Mouse (Mus musculus) MEL (cell line): ENCODE results near the gene Prkaa1. TPM values are rescaled to one million over a fixed set of nuclear protein-coding genes. Genes with fewer than 3 reads are reported as not detected.
A peak's percentile ranks its signal among the peaks of the same experiment; 100 is the strongest.

ENCODE experiments used
- DNase-seq: peaks from one replicate; pipeline ENCODE4 v3.0.0; 2011; ENCODE audit warnings: low read depth, low spot score
- H3K27ac ChIP-seq: 2 replicates; pipeline ENCODE4 v1.5.1; 2012; ENCODE audit warnings: low read depth, mild to moderate bottlenecking, control low read depth, low read length, moderate library complexity; ENCODE audit not compliant: control insufficient read depth
- H3K27me3 ChIP-seq, 2 experiments: fragments of 150-350 bp in 1 of 2; sonication (generic) in 1 of 2; 2 replicates each; pipeline ENCODE4 v1.6.1; 2012; ENCODE audit warnings: low read length in 2 of 2, mild to moderate bottlenecking in 2 of 2, improper control_type of control experiment in 1 of 2, moderate library complexity in 1 of 2; ENCODE audit not compliant: insufficient read depth in 2 of 2, control insufficient read depth in 1 of 2
- H3K36me3 ChIP-seq, 2 experiments: 2 replicates each; pipeline ENCODE4 v1.6.1; 2012 to 2014; ENCODE audit warnings: low read length in 2 of 2, improper control_type of control experiment in 1 of 2, inconsistent platforms in 1 of 2, mild to moderate bottlenecking in 1 of 2; ENCODE audit not compliant: insufficient read depth in 2 of 2, control insufficient read depth in 1 of 2
- H3K4me1 ChIP-seq, 2 experiments: fragments of 150-350 bp in 1 of 2; sonication (generic) in 1 of 2; 2 replicates each; pipeline ENCODE4 v1.6.1; 2012; ENCODE audit warnings: low read length in 2 of 2, improper control_type of control experiment in 1 of 2, mild to moderate bottlenecking in 1 of 2; ENCODE audit not compliant: insufficient read depth in 2 of 2, control insufficient read depth in 1 of 2
- H3K4me3 ChIP-seq, 2 experiments: fragments of 150-350 bp in 1 of 2; sonication (generic) in 1 of 2; 2 replicates each; pipeline ENCODE4 v1.5.1; 2012; ENCODE audit warnings: low read depth in 2 of 2, low read length in 2 of 2, mild to moderate bottlenecking in 2 of 2, moderate library complexity in 2 of 2, control low read depth in 1 of 2, improper control_type of control experiment in 1 of 2; ENCODE audit not compliant: control insufficient read depth in 1 of 2, insufficient read depth in 1 of 2
- H3K79me2 ChIP-seq: 2 replicates; pipeline ENCODE4 v1.6.1; 2012; ENCODE audit warnings: mild to moderate bottlenecking, low read length, moderate library complexity; ENCODE audit not compliant: control insufficient read depth, poor library complexity, insufficient read depth
- H3K9ac ChIP-seq: 2 replicates; pipeline ENCODE4 v1.6.1; 2012; ENCODE audit warnings: low read depth, mild to moderate bottlenecking, control low read depth, low read length, moderate library complexity; ENCODE audit not compliant: control insufficient read depth, poor library complexity, severe bottlenecking
- H3K9me3 ChIP-seq: fragments of 150-350 bp; sonication (generic); replicated peaks from 2 replicates; pipeline ENCODE4 v1.6.1; 2012; ENCODE audit warnings: mild to moderate bottlenecking, low read length, improper control_type of control experiment, moderate library complexity; ENCODE audit not compliant: insufficient read depth
- CHD1 ChIP-seq: IDR thresholded peaks from 2 replicates; pipeline ENCODE4 v1.6.1; 2012; ENCODE audit warnings: low read depth, mild to moderate bottlenecking, inconsistent platforms, low read length, improper control_type of control experiment
- CHD2 ChIP-seq: IDR thresholded peaks from 2 replicates; pipeline ENCODE4 v1.6.1; 2011; ENCODE audit warnings: low read length, improper control_type of control experiment
- CTCF ChIP-seq, 3 experiments: IDR thresholded peaks in 2 of 3; conservative IDR thresholded peaks in 1 of 3; 2 replicates each; pipeline ENCODE4 v1.5.1; 2011 to 2012; ENCODE audit warnings: low read length in 3 of 3, low read depth in 2 of 3, mild to moderate bottlenecking in 2 of 3, improper control_type of control experiment in 1 of 3, inconsistent platforms in 1 of 3, mixed read lengths in 1 of 3, moderate library complexity in 1 of 3; ENCODE audit not compliant: control insufficient read depth in 1 of 3, insufficient read depth in 1 of 3, poor library complexity in 1 of 3, severe bottlenecking in 1 of 3
- ETS1 ChIP-seq: IDR thresholded peaks from 2 replicates; pipeline ENCODE4 v1.6.1; 2012; ENCODE audit warnings: low read depth, mild to moderate bottlenecking, inconsistent platforms, low read length, improper control_type of control experiment, moderate library complexity
- GABPA ChIP-seq: IDR thresholded peaks from 2 replicates; pipeline ENCODE4 v1.6.1; 2012; ENCODE audit warnings: low read depth, mild to moderate bottlenecking, inconsistent platforms, low read length, improper control_type of control experiment, moderate library complexity
- JUND ChIP-seq: IDR thresholded peaks from 2 replicates; pipeline ENCODE4 v1.6.1; 2011; ENCODE audit warnings: low read depth, mild to moderate bottlenecking, improper control_type of control experiment, low read length
- MAX ChIP-seq: IDR thresholded peaks from 2 replicates; pipeline ENCODE4 v1.6.1; 2011; ENCODE audit warnings: low read length, improper control_type of control experiment
- MEF2A ChIP-seq: IDR thresholded peaks from 2 replicates; pipeline ENCODE4 v1.6.1; 2014; ENCODE audit warnings: low read depth, mild to moderate bottlenecking, inconsistent platforms, low read length, improper control_type of control experiment; ENCODE audit not compliant: poor library complexity, insufficient replicate concordance, severe bottlenecking; ENCODE audit errors: extremely low read depth
- MXI1 ChIP-seq: IDR thresholded peaks from 2 replicates; pipeline ENCODE4 v1.6.1; 2011; ENCODE audit warnings: mild to moderate bottlenecking, low read depth, low read length, improper control_type of control experiment
- MYB ChIP-seq: IDR thresholded peaks from 2 replicates; pipeline ENCODE4 v1.6.1; 2011; ENCODE audit warnings: mild to moderate bottlenecking, low read depth, low read length, improper control_type of control experiment
- MYC ChIP-seq: IDR thresholded peaks from 2 replicates; pipeline ENCODE4 v1.6.1; 2011; ENCODE audit warnings: low read depth, mild to moderate bottlenecking, low read length, improper control_type of control experiment, moderate library complexity
- NELFE ChIP-seq: IDR thresholded peaks from 2 replicates; pipeline ENCODE4 v1.6.1; 2011; ENCODE audit warnings: low read depth, low read length, improper control_type of control experiment
- NRF1 ChIP-seq: IDR thresholded peaks from 2 replicates; pipeline ENCODE4 v1.6.1; 2014; ENCODE audit warnings: low read depth, mild to moderate bottlenecking, inconsistent platforms, low read length, improper control_type of control experiment, moderate library complexity; ENCODE audit not compliant: poor library complexity, insufficient read depth, severe bottlenecking
- RAD21 ChIP-seq: IDR thresholded peaks from 2 replicates; pipeline ENCODE4 v1.6.1; 2011; ENCODE audit warnings: mild to moderate bottlenecking, low read depth, low read length, improper control_type of control experiment
- RCOR1 ChIP-seq: IDR thresholded peaks from 2 replicates; pipeline ENCODE4 v1.6.1; 2012; ENCODE audit warnings: low read depth, mild to moderate bottlenecking, inconsistent platforms, low read length, improper control_type of control experiment
- UBTF ChIP-seq: IDR thresholded peaks from 2 replicates; pipeline ENCODE4 v1.6.1; 2012; ENCODE audit warnings: low read depth, mild to moderate bottlenecking, inconsistent platforms, low read length, improper control_type of control experiment, moderate library complexity, borderline replicate concordance; ENCODE audit not compliant: insufficient read depth
- USF2 ChIP-seq, 2 experiments: IDR thresholded peaks; 2 replicates each; pipeline ENCODE4 v1.6.1; 2011 to 2012; ENCODE audit warnings: improper control_type of control experiment in 2 of 2, low read length in 2 of 2, borderline replicate concordance in 1 of 2, inconsistent platforms in 1 of 2, low read depth in 1 of 2, mild to moderate bottlenecking in 1 of 2; ENCODE audit not compliant: insufficient read depth in 1 of 2
- ZMIZ1 ChIP-seq: IDR thresholded peaks from 2 replicates; pipeline ENCODE4 v1.6.1; 2012; ENCODE audit warnings: low read depth, mild to moderate bottlenecking, inconsistent platforms, low read length, improper control_type of control experiment, moderate library complexity
- polyA plus RNA-seq, 2 experiments: library from polyadenylated mRNA; stranded (reverse) in 1 of 2; unstranded in 1 of 2; fragments of >175 nt in 1 of 2; fragments of >200 nt in 1 of 2; gene quantifications; 2 replicates each; pipeline versions ENCODE4 v1.2.1 to v1.2.4; 2012; ENCODE audit warnings: low replicate concordance in 2 of 2, low read depth in 1 of 2; ENCODE audit not compliant: insufficient read length in 2 of 2, insufficient read depth in 1 of 2, missing spikeins in 1 of 2
- total RNA-seq: library from RNA; depleted of rRNA; stranded (reverse); fragments of 300-350 nt; gene quantifications from 2 replicates; pipeline ENCODE4 v1.2.3, GENCODE M21; 2012

The Prkaa1 gene
- total and polyA plus RNA-seq, 3 experiments = 18.3 to 23.0 TPM; not detected in 1

DNA sequence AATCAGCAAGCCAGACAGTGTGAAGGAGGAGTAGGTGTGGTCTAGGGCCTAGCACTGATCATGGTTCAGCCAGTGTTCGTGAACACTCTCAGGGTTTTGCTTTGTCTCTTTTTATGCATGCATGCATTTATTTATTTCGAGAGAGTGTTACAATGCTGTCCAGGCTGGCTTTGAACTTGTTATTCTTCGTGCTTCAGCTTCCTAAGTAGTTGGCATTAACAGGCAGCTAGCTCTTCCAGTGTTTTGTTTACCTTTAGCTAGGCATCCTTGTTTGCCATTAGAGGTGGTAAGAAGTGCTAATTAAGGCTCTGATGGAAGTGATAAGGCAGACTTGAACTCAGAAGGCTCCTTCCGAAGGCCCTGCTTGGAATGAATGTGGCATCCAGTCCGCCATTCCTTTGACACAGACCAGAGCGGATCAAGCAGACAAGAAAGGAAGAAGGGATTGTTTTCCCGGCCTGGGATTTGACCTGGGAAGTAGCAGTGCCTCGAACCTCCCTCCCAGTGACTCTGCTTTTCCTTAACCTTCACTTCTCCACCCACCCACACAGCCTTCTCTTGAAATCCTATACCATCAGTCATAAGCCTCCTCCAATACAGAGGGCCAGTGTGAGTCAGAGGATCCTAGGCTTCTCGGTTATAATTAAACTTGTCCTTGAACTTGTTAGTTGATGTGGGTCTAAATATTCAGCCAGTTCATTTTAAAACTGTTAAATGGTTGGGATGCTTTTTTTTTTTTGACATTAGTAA, 1.7 kb downstream of the Prkaa1 start:
- Histone ChIP-seq H3K4me1 (peaks cover 12 to 19% of the 10 kb centered on the region in 2 experiments), H3K27me3 (no peaks in the 10 kb centered on the region), H3K79me2 (peaks cover 56% of the 10 kb centered on the region), H3K36me3 (peaks cover 0 to 24% of the 10 kb centered on the region in 2 experiments; a peak in 2 of 4 replicates), H3K9ac (peak overlapping the region; percentile 47), H3K9me3 (no peaks in the 10 kb centered on the region), H3K4me3 (peak overlapping the region; percentile 34 to 77), H3K27ac (peak overlapping the region; percentile 21; the same call in 1 of the 2 replicates)
- DNase-seq = peak; percentile 57
- no peak for TF ChIP-seq RAD21
- no peak for TF ChIP-seq MAX
- no peak for TF ChIP-seq UBTF
- no peak for TF ChIP-seq RCOR1
- no peak for TF ChIP-seq CHD1
- TF ChIP-seq MYC = no peak
- no peak for TF ChIP-seq ETS1
- no peak for TF ChIP-seq MXI1

DNA sequence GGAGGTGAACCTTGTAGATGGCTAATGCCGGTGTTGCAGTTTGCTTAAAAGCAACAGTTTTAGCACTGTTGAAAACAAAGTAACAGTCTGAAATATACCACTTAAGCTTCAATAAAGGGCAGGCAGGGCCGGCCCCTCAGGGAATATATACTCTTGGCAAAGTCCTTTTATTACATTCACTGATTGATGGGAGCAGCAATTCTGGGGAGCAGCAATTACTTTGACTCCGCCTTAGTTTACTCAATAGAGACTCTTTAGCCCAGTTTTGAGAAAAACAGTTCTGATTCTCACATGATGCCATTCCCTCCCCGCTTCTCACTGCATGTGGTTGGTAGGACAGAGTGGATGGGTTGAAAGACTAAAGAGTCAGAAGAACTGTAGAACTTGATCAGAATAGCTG, 5.5 kb downstream of the Prkaa1 start:
- TF ChIP-seq UBTF (no peak), JUND (no peak), MEF2A (no peak), MXI1 (no peak), USF2 (IDR thresholded peaks at IDR 0.05; ENCODE audit: borderline replicate concordance in 1 of 2, insufficient read depth in 1 of 2, low read depth in 1 of 2, low read length in 2 of 2) (no peak), RAD21 (no peak), CHD2 (no peak), MYB (no peak), ZMIZ1 (no peak), CTCF (IDR thresholded peaks at IDR 0.05 in 2 of 3, conservative IDR thresholded peaks at IDR 0.05 in 1 of 3; ENCODE audit: control insufficient read depth in 1 of 3, insufficient read depth in 1 of 3, low read depth in 2 of 3, low read length in 3 of 3, poor library complexity in 1 of 3, severe bottlenecking in 1 of 3) (no peak), ETS1 (no peak), NELFE (no peak), NRF1 (no peak), GABPA (no peak)
- H3K27me3 ChIP-seq = no peaks in the 10 kb centered on the region
- no peaks in the 10 kb centered on the region for H3K9me3 ChIP-seq
- H3K4me3 ChIP-seq = no peak overlapping the region
- no peak overlapping the region for H3K9ac ChIP-seq
- peaks cover 72% of the 10 kb centered on the region for H3K79me2 ChIP-seq
- peaks cover 2 to 12% of the 10 kb centered on the region in 2 experiments for H3K36me3 ChIP-seq
- peaks cover 0 to 9% of the 10 kb centered on the region in 2 experiments; a peak in 3 of 4 replicates for H3K4me1 ChIP-seq
- no peak overlapping the region for H3K27ac ChIP-seq
- no peak for DNase-seq
